Mouse (Mus musculus): ENCODE results near the gene Zfp473.
"Not testable (repeated sequence)": the region's sequence is repeated elsewhere in the genome, so short reads cannot be mapped to it uniquely, and the experiment has no call there.

Zfp473 gene

DNA sequence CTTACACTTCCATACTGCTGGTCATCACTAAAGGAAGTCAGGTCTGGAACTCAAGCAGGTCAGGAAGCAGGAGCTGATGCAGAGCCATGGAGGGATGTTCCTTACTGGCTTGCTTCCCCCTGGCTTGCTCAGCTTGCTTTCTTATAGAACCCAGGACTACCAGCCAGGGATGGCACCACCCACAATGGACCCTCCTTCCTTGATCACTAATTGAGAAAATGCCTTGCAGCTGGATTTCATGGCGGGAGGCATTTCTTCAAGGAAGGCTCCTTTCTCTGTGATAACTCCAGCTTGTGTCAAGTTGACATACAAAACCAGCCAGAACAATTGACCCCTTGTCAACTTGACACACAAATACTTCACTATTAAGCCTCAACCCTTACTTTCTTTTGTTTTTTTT is at the start of gene Zfp473:
Zfp473 (minus strand) TSS at position 101 of the 400 bp plus-strand sequence.
- DNase-seq, result not testable (repeated sequence)

DNA sequence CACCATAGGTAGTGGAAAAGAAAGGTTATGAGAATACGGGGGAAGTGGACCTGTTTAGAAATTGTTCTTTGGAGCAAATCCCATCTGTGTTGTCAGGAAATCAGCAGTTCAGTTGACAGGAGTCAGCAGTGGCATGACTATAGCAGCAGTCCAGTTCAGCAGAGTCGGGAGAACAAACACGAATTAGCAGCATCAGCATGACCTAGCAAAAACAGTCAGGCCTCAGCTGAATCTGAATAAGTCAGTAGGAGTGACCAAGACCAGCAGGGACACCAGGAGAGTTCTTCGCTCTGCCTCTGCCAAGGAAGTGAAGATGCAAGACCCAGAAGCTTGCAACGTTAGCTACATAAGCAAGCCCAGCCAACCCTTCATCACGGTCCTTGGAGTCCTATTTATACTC is 41.9 kb upstream of the Zfp473 start:
- DNase-seq, result no peak

DNA sequence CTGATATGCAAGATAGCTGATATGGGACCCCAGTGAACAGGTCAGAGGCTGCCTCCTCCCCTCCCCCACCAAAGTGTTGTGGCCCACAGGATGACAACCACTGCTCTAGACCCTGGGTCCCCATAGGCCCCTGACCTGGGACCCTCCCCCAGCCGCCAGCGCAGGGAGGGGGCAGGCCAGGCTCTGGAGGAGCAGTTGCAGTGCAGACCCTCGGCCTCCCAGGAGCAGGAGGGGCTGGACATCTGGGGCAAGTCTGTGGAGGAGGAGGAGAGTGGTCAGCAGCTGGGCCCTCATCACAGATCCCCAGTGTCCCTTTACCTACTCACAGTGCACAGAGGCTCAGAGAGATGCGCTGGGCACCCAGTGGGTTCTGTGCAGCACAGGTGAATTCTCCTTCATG is 39.2 kb upstream of the Zfp473 start:
- no peak for DNase-seq

DNA sequence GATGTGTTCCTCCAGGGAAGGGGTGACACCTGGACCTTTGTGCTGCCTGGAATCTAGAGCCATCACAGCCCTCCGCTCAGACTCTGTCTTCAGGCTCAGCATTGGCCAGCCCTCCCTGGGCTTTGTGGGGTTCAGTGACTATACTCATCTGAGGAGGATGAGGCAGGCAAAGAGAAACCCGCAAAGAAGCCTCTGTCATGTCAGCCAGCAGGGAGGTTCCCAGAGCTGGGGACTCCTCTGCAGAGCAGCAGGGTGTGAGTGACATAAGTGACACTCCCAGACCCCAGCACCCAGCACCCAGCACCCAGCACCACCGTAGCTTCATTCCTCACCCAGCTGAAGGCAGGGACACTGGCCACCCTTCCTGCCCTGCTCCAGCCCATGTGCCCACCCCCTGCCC is 38.7 kb upstream of the Zfp473 start:
- DNase-seq, result no peak

DNA sequence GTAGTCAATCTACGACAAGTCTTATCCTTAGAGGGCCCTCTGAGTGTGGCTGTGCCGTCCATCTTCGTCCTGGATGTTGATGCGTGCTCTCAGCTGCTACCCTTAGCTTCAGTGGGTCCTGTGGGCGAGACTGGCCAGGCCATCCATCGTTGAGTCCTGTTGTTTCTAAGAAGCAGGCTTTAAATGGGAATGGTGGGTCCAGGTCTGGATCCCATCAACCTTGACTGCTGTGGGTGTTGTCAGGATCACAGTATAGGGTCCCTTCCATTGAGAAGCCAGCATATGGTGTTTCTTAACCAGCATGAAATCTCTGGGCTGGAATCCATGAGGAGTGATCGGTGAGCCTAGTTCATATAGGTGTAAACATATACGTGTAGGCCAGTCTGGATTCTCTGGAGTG is 29.3 kb upstream of the Zfp473 start:
- DNase-seq, result no peak

DNA sequence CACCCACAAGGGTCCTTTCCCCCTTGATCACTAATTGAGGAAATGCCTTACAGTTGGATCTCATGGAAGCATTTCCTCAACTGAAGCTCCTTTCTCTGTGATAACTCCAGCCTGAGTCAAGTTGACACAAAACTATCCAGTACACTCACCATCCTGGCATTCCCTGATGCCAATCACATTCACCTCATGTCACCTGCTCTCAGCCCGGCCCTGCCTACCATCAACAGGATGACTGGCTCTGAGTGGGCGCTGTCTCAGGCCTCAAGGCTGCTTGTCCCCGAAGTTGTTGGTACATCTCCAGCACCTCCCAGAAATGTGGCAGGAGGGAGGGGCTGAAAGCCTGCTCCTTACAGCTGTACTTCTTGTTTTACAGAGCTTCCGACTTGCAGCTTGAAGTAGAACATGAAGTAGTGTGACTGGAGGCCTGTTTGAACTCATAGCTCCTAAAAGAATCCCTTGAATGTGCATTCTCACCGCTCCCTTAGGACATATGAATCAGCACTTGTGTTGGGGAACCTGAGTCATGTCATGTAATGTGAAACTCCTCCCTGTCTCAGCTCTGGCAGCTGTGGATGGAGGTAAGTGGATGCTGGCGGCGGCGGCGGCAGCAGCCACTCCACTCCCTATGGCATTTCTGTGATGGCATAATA is 26.1 kb upstream of the Zfp473 start:
- no peak for DNase-seq

DNA sequence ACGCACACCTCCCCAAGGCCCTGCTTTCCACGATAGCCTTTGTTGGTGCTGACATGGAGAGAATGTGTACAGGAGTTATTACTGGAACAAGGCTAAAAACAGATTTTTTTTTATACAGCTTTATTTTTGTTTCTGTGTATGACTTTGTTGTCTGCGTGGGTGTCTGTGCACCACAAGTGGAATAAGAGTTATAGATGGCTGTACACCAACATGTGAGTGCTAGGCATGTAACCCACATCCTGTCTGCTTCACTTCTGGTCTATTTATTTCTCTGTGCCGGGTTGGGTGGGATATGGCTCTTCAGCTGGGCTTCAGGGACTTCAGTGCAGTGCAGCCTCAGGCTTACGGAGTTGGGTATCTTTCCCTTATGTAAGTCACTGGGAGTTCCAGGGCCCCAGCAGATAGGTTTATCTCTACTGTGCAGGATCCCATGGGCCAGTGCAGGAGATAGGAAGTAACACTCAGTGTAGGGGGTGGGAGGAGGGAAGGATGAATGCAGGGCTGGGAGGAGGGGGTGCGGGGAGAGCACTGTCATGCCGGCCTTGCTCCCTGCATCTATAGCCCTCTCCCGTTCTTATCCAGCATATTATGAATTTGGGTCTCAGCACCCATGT is 21.8 kb upstream of the Zfp473 start:
- peak; percentile 31 for DNase-seq

DNA sequence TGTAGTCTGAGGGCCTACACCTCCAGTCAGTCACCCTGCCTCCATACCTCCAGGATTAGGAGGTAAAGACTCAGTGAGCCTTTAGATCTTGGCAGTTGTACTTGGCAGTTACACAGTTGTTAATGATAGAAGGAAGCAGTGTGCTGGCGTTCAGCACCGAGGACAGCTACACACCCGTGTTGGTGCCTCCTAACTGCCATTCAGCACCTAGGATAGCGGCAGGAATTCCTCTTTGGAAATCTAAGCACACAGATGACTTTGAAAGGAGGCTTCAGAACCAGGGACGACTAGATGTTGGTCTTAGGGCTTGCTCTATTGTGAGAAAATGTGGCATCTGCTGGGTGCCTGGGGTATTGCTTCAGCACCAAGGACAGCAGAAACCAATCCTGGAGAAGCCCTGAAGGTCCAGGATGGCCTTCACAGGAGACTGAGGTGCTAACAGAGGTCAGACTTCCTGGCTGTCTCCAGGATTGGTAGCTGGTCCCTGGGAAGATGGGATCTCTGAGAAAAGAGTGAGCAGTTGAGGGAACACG is 19.3 kb upstream of the Zfp473 start:
- DNase-seq, result peak; percentile 35

DNA sequence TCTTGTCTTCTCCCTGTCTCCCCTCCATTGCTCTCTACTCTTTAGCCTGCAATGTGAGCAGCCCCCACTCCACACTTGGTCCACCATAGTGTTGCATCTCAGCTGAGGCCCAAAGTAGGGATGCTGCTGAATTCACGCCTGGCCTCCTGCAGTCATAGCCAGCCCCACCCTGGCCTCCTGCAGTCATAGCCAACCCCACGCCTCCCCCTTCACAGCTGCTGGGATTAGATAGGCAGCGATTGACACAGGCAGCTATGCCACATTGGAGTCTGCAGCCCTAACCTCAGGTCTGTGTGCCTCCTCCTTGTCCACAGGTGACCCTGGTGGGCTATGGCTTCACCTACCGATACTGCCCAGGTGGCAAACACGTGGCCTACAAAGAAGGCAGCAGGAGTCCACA is 17.3 kb upstream of the Zfp473 start:
- no peak for DNase-seq

DNA sequence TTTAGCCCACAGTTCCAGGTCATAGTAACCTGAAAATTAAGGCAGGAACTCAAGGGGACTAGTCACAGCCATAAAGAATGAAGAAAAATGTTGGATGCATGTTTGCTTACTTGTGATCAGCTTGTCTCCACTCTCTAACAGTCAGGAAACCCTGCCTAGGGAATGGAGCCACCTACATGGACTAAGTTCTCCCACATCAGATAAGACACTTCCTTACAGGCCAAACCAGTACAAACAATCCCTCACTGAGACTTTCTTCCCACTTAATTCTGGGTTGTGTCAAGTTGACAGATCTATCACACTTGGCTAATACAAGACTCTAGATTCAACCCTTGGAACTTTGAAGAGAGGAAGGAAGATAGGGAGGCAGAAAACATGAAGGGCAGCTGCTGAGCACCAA is 9.5 kb upstream of the Zfp473 start:
- DNase-seq, result no peak

DNA sequence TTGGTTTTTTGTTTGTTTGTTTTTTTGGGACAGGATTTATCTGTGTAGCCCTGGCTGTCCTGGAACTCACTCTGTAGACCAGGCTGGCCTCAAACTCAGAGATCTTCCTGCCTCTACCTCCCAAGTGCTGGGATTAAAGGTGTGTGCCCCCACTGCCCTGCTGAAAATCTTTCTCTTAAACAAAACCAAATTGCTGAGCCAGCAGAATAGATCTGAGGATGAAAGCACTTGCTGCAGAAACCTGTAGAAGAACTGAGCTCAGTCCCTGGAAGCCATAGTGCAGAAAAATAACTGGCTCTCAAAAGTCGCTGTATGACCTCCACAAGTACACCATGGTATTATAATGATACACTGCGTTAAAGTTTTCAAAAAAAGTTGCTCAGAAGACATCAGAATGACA is 6.3 kb upstream of the Zfp473 start:
- DNase-seq, result no peak

DNA sequence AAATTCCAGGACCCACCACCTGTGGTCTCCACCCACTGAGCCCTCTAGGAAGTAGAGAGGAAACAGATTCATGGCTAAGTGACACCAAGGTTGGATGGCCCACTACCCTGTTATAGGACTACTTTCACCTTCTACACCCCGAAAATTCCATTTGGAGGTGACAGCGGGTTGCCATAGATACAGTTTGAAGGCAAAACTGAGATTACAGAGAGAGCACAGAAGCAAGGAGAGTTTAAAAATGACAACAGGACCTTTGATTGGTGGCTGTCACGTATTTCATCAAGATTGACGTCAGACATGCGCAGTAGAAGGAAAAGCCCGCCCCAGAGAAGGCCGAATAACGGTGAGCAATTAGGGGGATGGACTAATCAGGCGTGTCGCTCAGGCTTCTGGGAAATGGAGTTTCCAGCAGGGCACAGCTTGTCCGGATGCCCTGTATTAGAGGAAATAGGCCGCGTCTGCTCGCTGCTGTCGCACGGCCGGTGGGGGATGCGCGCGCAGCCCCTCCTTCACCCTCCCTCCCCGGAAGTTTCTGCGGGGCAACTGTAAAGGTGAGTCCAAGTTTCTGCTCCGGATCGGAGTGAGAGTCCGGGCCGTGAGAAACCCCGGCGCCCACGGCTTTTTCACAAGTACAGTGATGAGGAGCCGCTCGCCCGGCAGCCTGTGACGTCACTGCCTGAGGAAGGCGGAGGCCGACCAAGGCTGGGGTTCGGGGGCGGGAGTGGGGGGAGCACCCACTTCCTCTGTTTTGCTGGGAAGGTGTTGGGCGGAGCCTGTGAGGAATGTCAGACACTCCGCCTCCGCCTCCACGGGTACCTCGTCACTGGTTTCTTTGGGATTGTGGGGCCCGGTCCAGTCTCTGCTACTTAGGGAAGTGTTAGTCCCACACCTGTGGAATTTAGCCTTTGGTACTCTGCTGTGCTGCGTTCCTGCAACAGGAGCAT is 2.5 kb downstream of the Zfp473 start, which contains the start of gene Vrk3:
Vrk3 (plus strand) TSS at position 313 of the 944 bp plus-strand sequence.
- DNase-seq, result peak; percentile 90

DNA sequence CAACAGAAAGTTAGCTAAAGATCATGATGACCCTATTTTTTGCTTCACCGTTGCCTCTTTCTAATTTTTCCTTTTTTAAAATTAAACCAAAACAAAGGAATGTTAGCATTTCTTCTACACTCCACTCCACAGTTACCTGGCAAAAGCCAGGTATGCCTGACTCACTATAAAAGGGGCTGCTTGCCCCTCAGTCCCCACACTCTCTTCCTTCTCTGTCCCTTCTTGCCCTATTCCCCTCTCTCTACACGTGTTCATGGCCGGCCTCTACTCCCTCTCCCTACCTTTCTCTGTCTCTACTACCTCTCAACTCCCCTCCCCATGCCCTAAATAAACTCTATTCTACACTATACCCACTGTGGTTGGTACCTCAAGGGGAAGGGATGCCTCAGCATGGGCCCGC is 3.7 kb downstream of the Zfp473 start:
- no peak for DNase-seq

DNA sequence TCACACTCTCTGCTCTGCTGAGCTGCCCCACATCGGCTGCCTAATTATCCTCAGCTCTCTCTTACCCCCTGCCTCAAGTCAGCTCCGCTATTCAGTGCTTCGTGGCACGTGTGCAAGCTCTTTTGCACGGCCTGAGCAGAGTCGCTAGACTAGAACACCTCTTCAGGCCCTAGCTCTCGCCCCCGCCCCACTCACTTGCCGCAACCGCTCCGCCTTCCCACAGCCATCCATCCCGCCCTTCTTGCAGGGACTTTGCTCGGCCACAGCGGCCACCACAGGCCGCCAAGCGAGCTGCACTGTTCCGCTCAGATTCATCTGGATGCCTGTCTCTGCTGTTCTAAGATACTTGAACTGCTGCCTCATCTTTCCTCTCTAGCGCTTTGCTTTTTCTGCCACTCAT is 5.8 kb downstream of the Zfp473 start:
- DNase-seq, result peak; percentile 84

DNA sequence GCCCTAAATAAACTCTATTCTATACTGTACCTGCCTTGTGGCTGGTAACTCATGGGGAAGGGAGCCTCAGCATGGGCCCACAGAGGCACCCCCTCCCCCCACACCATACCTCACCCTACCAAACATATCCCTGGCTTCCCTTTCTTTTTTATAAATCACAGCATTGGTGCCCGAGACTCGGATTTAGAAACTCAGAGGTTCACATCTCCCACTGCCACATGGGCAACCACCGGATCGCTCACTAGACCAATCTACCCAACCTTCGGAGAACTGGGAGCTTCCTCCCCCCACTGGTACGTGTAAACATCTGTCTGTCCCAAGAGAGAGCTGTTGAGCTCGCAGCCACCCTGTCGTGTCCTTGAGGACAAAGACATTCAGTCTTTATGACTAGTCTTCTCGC is 6.6 kb downstream of the Zfp473 start:
- no peak for DNase-seq

DNA sequence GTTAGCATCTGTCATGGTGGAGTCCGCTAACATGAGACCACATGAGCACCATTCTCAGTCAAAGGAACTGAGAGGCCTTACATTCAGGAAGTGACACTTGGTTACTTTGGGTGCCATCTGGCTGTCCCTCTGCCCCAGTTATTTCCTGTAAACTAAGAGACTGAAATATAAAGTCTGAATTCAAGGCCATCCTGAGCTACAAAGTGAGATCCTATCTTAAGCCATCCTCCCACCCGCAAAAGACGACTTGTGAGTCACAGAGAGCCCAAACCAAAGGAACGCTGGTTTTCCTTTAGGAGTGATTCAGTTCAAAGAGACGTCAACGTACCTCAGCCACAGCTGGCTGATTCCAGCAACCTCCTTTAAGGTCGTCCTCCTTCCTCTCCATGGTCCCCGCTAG is 9.5 kb downstream of the Zfp473 start:
- no peak for DNase-seq

DNA sequence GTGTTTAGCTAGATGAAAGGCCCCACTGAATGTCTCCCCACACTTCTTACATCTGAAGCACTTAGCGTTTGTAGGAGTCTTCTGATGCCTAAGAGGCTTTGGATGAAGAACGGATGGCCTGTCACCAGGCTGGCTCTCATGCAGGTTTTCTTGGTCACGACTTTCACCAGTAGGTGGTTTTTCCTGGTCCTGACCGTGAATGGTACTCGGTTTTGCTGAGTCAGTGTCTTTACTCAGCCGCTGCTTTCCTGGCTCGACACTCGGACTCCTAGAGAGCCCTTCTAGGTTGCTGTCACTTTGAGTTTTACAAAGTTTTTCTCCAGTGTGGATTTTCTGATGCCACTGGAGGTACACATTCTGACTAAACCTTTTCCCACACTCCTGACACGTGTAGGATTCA is 17.1 kb downstream of the Zfp473 start:
- no peak for DNase-seq

DNA sequence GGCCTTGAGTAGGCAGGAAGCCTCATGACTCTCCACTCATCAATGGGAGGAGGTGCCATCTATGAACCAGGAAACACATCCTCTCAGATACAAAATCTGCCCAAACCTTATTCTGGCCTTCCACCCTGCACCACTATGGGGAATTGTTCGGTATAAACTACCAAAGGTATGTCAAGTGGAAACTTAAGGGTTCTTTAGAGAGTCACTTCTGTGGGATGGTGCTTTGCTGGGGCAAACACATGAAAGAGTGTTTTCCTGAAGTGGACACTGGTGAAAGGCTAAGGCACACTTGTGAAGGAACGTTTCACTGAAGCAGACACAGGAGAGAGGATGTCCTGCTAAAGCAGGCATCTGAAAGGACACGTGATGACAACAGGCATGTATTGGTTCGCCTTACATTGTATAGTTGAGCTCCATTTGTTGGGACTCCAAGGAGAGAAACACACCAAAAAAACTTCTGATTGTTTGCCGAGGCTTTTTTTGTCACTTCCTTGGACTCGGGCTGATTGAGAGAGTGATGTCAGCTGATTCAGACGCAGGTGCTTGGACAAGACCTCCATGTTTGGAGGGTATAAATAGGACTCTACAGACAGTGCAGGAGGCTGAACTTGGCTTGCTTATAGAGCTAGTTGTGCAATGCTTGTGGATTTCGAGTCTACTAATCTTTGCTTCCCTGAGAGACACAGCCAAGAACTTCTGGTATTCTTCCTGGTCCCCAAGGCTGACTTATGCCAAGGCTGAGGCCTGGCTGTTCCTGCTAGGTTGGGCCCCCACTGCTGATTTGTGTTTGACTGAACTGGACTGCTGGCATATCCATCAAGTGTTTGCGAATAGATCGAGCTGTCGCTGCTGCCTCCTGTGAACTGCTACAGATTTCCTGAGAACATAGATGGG is 22.5 kb downstream of the Zfp473 start:
- DNase-seq, result no peak

DNA sequence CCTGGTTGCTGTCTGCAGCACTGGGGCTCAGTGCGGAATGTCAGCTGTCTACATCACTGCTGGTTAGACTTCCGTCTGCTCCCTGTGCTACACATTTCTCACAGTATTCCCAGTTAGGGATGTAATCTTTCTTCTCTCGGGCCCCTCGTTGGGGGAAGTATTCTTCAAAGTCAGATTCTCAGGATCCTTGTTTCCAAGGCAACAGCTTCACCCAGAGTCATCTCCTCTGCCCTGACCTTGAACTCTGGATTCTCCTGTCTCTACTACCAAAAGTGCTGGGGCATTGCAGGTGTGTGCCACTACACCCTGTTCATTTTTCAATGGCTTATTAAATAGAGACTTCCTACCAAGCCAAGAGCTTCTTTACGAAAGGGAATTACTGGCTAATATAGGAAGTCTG is 23.7 kb downstream of the Zfp473 start:
- DNase-seq, result no peak

DNA sequence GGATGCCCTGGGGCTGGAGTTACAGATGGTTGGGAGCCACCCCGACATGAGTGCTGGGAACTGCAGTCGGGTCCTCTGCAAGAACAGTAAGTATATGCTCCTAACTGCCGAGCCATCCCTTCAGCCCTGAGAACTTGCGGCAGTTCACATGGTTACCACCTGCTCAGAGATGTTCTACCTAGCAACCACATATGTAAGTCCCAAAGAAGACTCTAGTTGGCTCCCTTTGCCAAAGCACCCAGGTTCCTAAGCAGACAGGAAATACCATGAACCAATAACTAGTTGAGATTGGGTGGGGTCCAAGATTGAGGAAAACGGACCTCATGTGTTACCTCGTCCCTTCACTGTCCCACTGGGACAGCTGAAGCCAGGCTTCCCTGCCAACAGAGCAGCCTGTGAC is 24.5 kb downstream of the Zfp473 start:
- DNase-seq, result no peak

DNA sequence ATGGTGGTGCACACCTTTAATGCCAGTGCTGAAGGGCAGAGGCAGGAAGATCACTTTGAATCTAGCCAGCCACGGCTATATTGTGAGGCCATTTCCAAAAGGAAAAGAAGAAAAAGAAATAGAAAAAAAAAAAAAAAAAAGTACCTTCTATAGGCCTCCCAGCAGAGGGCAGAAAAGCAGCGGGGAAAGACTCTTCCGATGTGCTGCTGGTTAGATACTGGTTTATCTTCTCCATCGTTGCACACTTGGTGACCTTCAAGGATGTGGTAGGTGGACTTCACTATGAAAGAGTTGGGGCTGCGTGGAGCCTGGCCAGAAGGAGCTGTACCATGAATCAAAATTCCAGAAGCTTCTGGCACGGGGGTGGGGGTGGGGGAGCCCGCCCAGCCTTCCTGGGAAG is 26.5 kb downstream of the Zfp473 start:
- DNase-seq, result peak; percentile 20

DNA sequence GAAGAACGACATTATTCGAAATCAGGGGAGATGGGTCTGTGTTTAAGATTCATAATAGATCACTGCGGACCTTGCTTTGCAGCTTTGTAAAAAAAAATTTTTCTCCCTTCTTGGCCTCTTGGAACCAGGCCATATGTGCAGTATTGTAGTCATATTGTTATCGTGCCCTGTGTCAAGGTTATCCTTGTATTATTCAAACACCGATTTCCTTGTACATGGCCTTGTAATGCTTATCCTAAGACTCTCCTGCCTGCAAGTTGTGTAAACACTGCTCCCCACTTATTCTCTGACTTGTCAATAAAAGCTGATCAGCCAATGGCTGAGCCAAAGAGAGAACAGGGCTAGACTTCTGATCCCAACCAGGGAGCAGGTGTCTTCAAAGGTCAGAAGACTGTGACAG is 28.8 kb downstream of the Zfp473 start:
- no peak for DNase-seq

DNA sequence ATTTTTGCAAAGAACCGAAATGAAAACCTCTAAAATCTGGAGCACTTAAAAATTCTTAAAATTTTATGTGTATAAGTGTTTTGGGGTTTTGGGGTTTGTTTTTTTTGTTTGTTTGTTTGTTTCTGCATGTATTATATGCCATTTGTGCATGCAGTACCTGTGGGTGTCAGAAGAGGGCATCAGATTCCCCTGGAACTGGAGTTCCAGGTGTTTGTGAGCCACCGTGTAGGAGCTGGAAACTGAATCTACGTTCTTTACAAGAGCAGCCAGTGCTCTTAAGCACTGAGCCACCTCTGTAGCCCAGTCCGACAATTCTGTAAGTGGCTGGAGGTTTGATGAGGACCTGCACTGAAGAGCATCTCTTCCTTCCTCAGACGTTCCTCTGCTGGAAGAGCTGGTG is 41.0 kb downstream of the Zfp473 start:
- DNase-seq, result no peak
